Mouse (Mus musculus) liver, embryonic 14.5 days (tissue): ENCODE results near the gene Zwilch.
"Not testable (repeated sequence)": the region's sequence is repeated elsewhere in the genome, so short reads cannot be mapped to it uniquely, and the experiment has no call there.

Source experiments
- CTCF ChIP-seq: IDR thresholded peaks from 2 replicates; pipeline ENCODE4 v1.5.1; 2016; ENCODE audit warnings: antibody characterized with exemption, low read depth, control low read depth
- EP300 ChIP-seq: IDR thresholded peaks from 2 replicates; pipeline ENCODE4 v1.6.1; 2016; ENCODE audit warnings: antibody characterized with exemption, low read depth

GRCm38 (mm10) chr9:64138896-64139295, 34.0 kb downstream of the Zwilch start:
- peak; percentile 79 for TF ChIP-seq CTCF
- not testable (repeated sequence) for TF ChIP-seq EP300
